Mouse (Mus musculus) E14TG2a.4 (cell line): ENCODE data around the gene Lyrm1.

Experiments used
- CTCF ChIP-seq: conservative IDR thresholded peaks from 2 replicates; pipeline ENCODE4 v1.5.1; 2014; ENCODE audit warnings: low read length
- NANOG ChIP-seq: IDR thresholded peaks from 2 replicates; pipeline ENCODE4 v1.6.1; 2014; ENCODE audit warnings: borderline replicate concordance, low read length, mixed read lengths

GRCm38 (mm10) chr7:119899386-119900057, 3.9 kb downstream of the Lyrm1 start:
- TF ChIP-seq CTCF (no peak), NANOG (no peak)
